Mouse (Mus musculus) ES-Bruce4 (cell line): ENCODE measurements at regions not wholly inside any gene's neighbourhood (a gene's known extent, or its start where the extent isn't known, plus 50 kb on each side); places are given as distances from the start of the nearest gene placed in this dataset.

ENCODE experiments used
- CTCF ChIP-seq: IDR thresholded peaks from one replicate; pipeline ENCODE4 v1.8.1; 2011; ENCODE audit warnings: low read depth, low read length
- EP300 ChIP-seq: IDR thresholded peaks from 2 replicates; pipeline ENCODE4 v1.6.1; 2011; ENCODE audit warnings: low read depth, low read length; ENCODE audit not compliant: insufficient read depth
- POLR2A ChIP-seq: IDR thresholded peaks from one replicate; pipeline ENCODE4 v1.8.1; 2011; ENCODE audit warnings: low read length; ENCODE audit not compliant: insufficient read depth

GRCm38 (mm10) chr2:103865319-103866171, 68.1 kb upstream of the Caprin1 start:
- no peak for TF ChIP-seq CTCF
- TF ChIP-seq POLR2A, result no peak
- no peak for TF ChIP-seq EP300
